18 mouse cellular contexts compared by ENCODE assay signal in the genomic region with DNA sequence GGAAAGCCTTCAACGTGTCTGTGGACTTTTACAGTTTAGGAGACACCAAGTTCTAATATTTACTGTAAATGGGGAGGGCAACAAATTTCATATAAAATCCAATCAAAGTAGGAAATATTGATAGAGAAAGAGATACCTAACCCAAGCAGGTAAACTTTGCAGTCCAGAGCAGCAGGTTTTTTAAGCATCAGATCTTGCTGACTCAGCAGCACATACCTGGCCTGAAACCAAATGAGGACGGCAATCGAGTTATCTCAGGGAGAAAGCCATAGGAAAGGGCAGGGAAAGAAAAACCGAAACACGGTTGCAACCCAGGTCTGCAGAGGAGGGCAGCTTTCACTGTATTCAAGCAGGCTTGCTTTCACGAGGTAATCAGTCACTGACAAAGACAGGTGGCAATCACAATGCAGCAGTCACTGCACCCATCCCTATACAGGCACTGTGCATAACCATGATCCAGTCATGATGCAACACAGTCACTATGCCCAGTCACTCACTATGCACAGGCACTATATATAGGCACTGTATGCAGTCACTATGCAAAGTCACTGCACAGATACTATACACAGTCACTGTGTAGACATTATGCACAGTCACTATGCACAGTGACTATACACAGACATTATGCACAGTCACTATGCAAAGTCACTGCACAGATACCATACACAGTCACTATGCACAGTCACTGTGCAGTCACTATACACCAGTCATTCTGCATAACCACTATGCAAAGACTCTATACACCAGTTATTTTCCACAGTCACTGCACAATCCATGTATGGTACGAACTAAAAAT.
DNase-seq lines count a peak whose midpoint lies in the region; ATAC-seq and TF ChIP-seq lines count a peak whose summit lies in the region.
"Had no signal": no experiment of that assay in that cellular context is flagged by ENCODE, and none has a peak within 500 bp of the region (broad histone marks: within the 10 kb centered on the region; RNA-seq: fewer than 3 reads in every experiment).

No protein-coding gene starts in this region.

- H3K27me3 ChIP-seq in kidney, postnatal 0 days (ENCODE audit: insufficient read depth, low read length) = no peaks in the 10 kb centered on the region
- H3K27me3 ChIP-seq in G1E (ENCODE audit: insufficient read depth, low read length) = no peaks in the 10 kb centered on the region
- H3K27me3 ChIP-seq in liver, embryonic 13.5 days = no peaks in the 10 kb centered on the region
- H3K27me3 ChIP-seq: embryonic facial prominence, embryonic 15.5 days had no signal

- 0 out of 2 replicates have a peak, but pooled peaks have one; percentile 29 for ATAC-seq in kidney, postnatal 0 days (replicated peaks; ENCODE audit: low FRiP score, low read depth)
- peak; percentile 64 for ATAC-seq in G1E (ENCODE audit: extremely low read depth, insufficient number of reproducible peaks, low FRiP score, poor library complexity, severe bottlenecking)
- peak; percentile 96 for ATAC-seq in liver, embryonic 13.5 days (ENCODE audit: low read depth)
- ATAC-seq in neutrophil, adult 5-6 weeks (ENCODE audit: extremely low read depth, insufficient number of reproducible peaks, low FRiP score, poor library complexity, severe bottlenecking) = peak; percentile 69
- ATAC-seq: forebrain, postnatal 0 days had no signal

- TF ChIP-seq CTCF in kidney, postnatal 0 days (IDR thresholded peaks at IDR 0.05; ENCODE audit: low read depth) = no peak
- TF ChIP-seq CTCF in G1E (IDR thresholded peaks at IDR 0.05; ENCODE audit: low read depth, low read length) = no peak

- no peaks in the 10 kb centered on the region for H3K36me3 ChIP-seq in kidney, postnatal 0 days (ENCODE audit: insufficient read depth, low read length)
- H3K36me3 ChIP-seq in G1E (replicated peaks) = no peaks in the 10 kb centered on the region
- no peaks in the 10 kb centered on the region for H3K36me3 ChIP-seq in liver, embryonic 13.5 days
- H3K36me3 ChIP-seq: embryonic facial prominence, embryonic 15.5 days; heart, embryonic 10.5 days had no signal

- no peak overlapping the region for H3K4me2 ChIP-seq in kidney, postnatal 0 days (ENCODE audit: low read length)
- no peak overlapping the region for H3K4me2 ChIP-seq in liver, embryonic 13.5 days
- H3K4me2 ChIP-seq: embryonic facial prominence, embryonic 15.5 days had no signal

- H3K4me3 ChIP-seq in kidney, postnatal 0 days (replicated peaks; ENCODE audit: low read depth, low read length) = no peak overlapping the region
- H3K4me3 ChIP-seq in G1E (ENCODE audit: low read depth, low read length) = no peak overlapping the region
- H3K4me3 ChIP-seq in liver, embryonic 13.5 days (replicated peaks) = no peak overlapping the region
- H3K4me3 ChIP-seq: embryonic facial prominence, embryonic 15.5 days; heart, embryonic 10.5 days; layer of hippocampus, adult 2 months; left cerebral cortex, adult 2 months had no signal

- no peaks in the 10 kb centered on the region for H3K9me3 ChIP-seq in kidney, postnatal 0 days (replicated peaks; ENCODE audit: low read length)
- peaks cover 46% of the 10 kb centered on the region for H3K9me3 ChIP-seq in G1E (replicated peaks)
- H3K9me3 ChIP-seq in liver, embryonic 13.5 days (replicated peaks) = no peaks in the 10 kb centered on the region
- H3K9me3 ChIP-seq: embryonic facial prominence, embryonic 15.5 days; heart, embryonic 10.5 days had no signal

- WGBS in kidney, postnatal 0 days = 67% methylated on average over 7 of the region's 7 CpGs
- 66% methylated on average over 7 of the region's 7 CpGs for WGBS in liver, embryonic 13.5 days (ENCODE audit: insufficient replicate concordance)

- H3K9ac ChIP-seq in kidney, postnatal 0 days (ENCODE audit: low read depth, low read length) = no peak overlapping the region
- no peak overlapping the region for H3K9ac ChIP-seq in liver, embryonic 13.5 days
- H3K9ac ChIP-seq: embryonic facial prominence, embryonic 15.5 days; forebrain, postnatal 0 days had no signal

- DNase-seq in kidney, postnatal 0 days (ENCODE audit: low spot score) = no peak
- no peak for DNase-seq in kidney, postnatal 36 days
- DNase-seq in G1E (ENCODE audit: low spot score) = no peak
- DNase-seq in liver, embryonic 13.5 days = peak; percentile 8
- DNase-seq in left cerebral cortex, adult 11 months (ENCODE audit: low spot score) = no peak
- no peak for DNase-seq in natural killer cell, adult 2 months (ENCODE audit: low spot score in 2 of 2)
- DNase-seq: adrenal gland, postnatal 14 days; cerebellum, adult 9-10 months; forebrain, postnatal 0 days; gastrocnemius, postnatal 10 days; heart, postnatal 14 days; lung, postnatal 36 days; thymus, postnatal 14 days had no signal

- H3K4me1 ChIP-seq in kidney, postnatal 0 days (replicated peaks; ENCODE audit: insufficient read depth, low read length) = no peaks in the 10 kb centered on the region
- no peaks in the 10 kb centered on the region for H3K4me1 ChIP-seq in G1E (ENCODE audit: insufficient read depth, low read depth, low read length)
- H3K4me1 ChIP-seq in liver, embryonic 13.5 days (replicated peaks) = peaks cover 13% of the 10 kb centered on the region
- H3K4me1 ChIP-seq: embryonic facial prominence, embryonic 15.5 days had no signal

- H3K27ac ChIP-seq in kidney, postnatal 0 days = no peak overlapping the region
- H3K27ac ChIP-seq in liver, embryonic 13.5 days = no peak overlapping the region
- H3K27ac ChIP-seq: embryonic facial prominence, embryonic 15.5 days; heart, embryonic 10.5 days; layer of hippocampus, adult 2 months; left cerebral cortex, adult 2 months had no signal

Comparison
In these comparisons a context has a peak if more than half of its experiments do, and no peak if none do; other contexts are left out.
1. ATAC-seq: peak in every context shown above with its lines; median percentile 96 in liver, embryonic 13.5 days; 69 in neutrophil, adult 5-6 weeks; 64 in G1E; 29 in kidney, postnatal 0 days.